Mouse (Mus musculus) heart, postnatal 14 days (tissue): ENCODE measurements at regions not wholly inside any gene's neighbourhood (a gene's known extent, or its start where the extent isn't known, plus 50 kb on each side); places are given as distances from the start of the nearest gene placed in this dataset.

Experiments
- DNase-seq, 2 experiments: peaks; one replicate each; pipeline ENCODE4 v3.0.0; 2021 to 2022
- intact Hi-C: fragments of 180-260 bp; cut with DNase I; formaldehyde crosslinking; loops from one replicate; pipeline ENCODE4 v1.15.1; 2025

- no peak for DNase-seq
- intact Hi-C loops: loop anchor here (1.0 to 10.0 kb wide), 4 partner anchors 50 to 1010 kb away; no protein-coding TSS in a partner anchor
Measured at GRCm38 (mm10) chr2:61454729-61455128, 123.7 kb upstream of the Tank start.

- intact Hi-C loops: loop anchor here (1.0 to 10.0 kb wide), 3 partner anchors 50 to 1010 kb away; no protein-coding TSS in a partner anchor
- peak; percentile 84 to 90 for DNase-seq
Measured at GRCm38 (mm10) chr2:61454311-61454728, 124.1 kb upstream of the Tank start.

- intact Hi-C loops: loop anchor here (1.0 to 10.0 kb wide), 4 partner anchors 49 to 1009 kb away; no protein-coding TSS in a partner anchor
- DNase-seq: peak; percentile 54 to 72
Measured at GRCm38 (mm10) chr2:61453490-61454281, 124.7 kb upstream of the Tank start.

- intact Hi-C loops: loop anchor here (2.0 to 10.0 kb wide), 2 partner anchors 844 to 1008 kb away; no protein-coding TSS in a partner anchor
- no peak for DNase-seq
Measured at GRCm38 (mm10) chr2:61452581-61452980, 125.8 kb upstream of the Tank start.

- no peak for DNase-seq
- intact Hi-C loops: loop anchor here (10.0 kb wide), 1 partner anchor 1006 kb away; no protein-coding TSS in a partner anchor
Measured at GRCm38 (mm10) chr2:61450731-61451130, 127.7 kb upstream of the Tank start.

GRCm38 (mm10) chr2:61436591-61436990 is 141.8 kb upstream of the Tank start:
- DNase-seq: no peak
- intact Hi-C loops: no loop called here

- DNase-seq: peak; percentile 28 to 53
Measured at GRCm38 (mm10) chr2:61407881-61408280, 170.5 kb upstream of the Tank start.

GRCm38 (mm10) chr2:61406104-61406751 is 172.2 kb upstream of the Tank start:
- intact Hi-C loops: no loop called here
- DNase-seq: no peak

More at GRCm38 (mm10) chr2:61407881-61408280, 170.5 kb upstream of the Tank start:
- intact Hi-C loops: no loop called here

GRCm38 (mm10) chr2:61405261-61405660 is 173.1 kb upstream of the Tank start:
- intact Hi-C loops: loop anchor here (2.0 kb wide), 1 partner anchor 50 kb away; no protein-coding TSS in a partner anchor
- no peak for DNase-seq

GRCm38 (mm10) chr2:61402588-61403487 is 175.5 kb upstream of the Tank start:
- intact Hi-C loops: loop anchor here (2.0 to 5.0 kb wide), 4 partner anchors 106 to 680 kb away; partner anchors contain the start of gene Itgb6
- DNase-seq: peak in 1 of 2 experiments; percentile 3

GRCm38 (mm10) chr2:61401636-61402587 is 176.5 kb upstream of the Tank start:
- intact Hi-C loops: loop anchor here (1.0 to 5.0 kb wide), 5 partner anchors 105 to 679 kb away; partner anchors contain the start of genes Itgb6 and Rbms1

GRCm38 (mm10) chr2:61398633-61399032 is 179.8 kb upstream of the Tank start:
- no peak for DNase-seq
- intact Hi-C loops: no loop called here

More at GRCm38 (mm10) chr2:61401636-61402587, 176.5 kb upstream of the Tank start:
- peak; percentile 78 to 85 for DNase-seq

GRCm38 (mm10) chr2:61389622-61390021 is 188.8 kb upstream of the Tank start:
- DNase-seq: no peak
- intact Hi-C loops: no loop called here

- intact Hi-C loops: no loop called here
- DNase-seq: no peak
Measured at GRCm38 (mm10) chr2:61389207-61389606, 189.2 kb upstream of the Tank start.

- DNase-seq: peak; percentile 6 to 25
- intact Hi-C loops: no loop called here
Measured at GRCm38 (mm10) chr2:61387561-61387960, 190.8 kb upstream of the Tank start.

GRCm38 (mm10) chr2:61386966-61387365 is 191.4 kb upstream of the Tank start:
- DNase-seq: no peak
- intact Hi-C loops: no loop called here

- no peak for DNase-seq
- intact Hi-C loops: no loop called here
Measured at GRCm38 (mm10) chr2:61384467-61384866, 193.9 kb upstream of the Tank start.

- no peak for DNase-seq
- intact Hi-C loops: no loop called here
Measured at GRCm38 (mm10) chr2:61383744-61384295, 194.6 kb upstream of the Tank start.

GRCm38 (mm10) chr2:61379076-61379475 is 199.3 kb upstream of the Tank start:
- intact Hi-C loops: no loop called here
- no peak for DNase-seq
